Mouse (Mus musculus): ENCODE measurements at regions not wholly inside any gene's neighbourhood (a gene's known extent, or its start where the extent isn't known, plus 50 kb on each side); places are given as distances from the start of the nearest gene placed in this dataset.

GRCm38 (mm10) chr12:25924526-25924925 is 490.5 kb downstream of the Rnf144a start:
- Histone ChIP-seq H3K36me3 (ENCODE audit: control insufficient read depth, insufficient read depth) (no peaks in the 10 kb centered on the region), H3K27ac (ENCODE audit: low read length) (no peak overlapping the region), H3K4me2 (ENCODE audit: low read depth, low read length) (no peak overlapping the region), H3K4me1 (ENCODE audit: control insufficient read depth, low read depth, low read length) (no peaks in the 10 kb centered on the region), H3K9me3 (replicated peaks; ENCODE audit: control insufficient read depth, low read length) (no peaks in the 10 kb centered on the region), H3K4me3 (ENCODE audit: low read depth, low read length) (no peak overlapping the region), H3K27me3 (ENCODE audit: control insufficient read depth, insufficient read depth, low read depth, low read length) (no peaks in the 10 kb centered on the region), H3K9ac (ENCODE audit: low read depth, low read length) (no peak overlapping the region)
- ATAC-seq (ENCODE audit: low read depth): no peak
- WGBS (ENCODE audit: insufficient replicate concordance): 69% methylated on average over 9 of the region's 9 CpGs

- WGBS (ENCODE audit: insufficient replicate concordance): 72% methylated on average over 1 of the region's 1 CpGs
- no peak overlapping the region for H3K4me3 ChIP-seq (ENCODE audit: low read depth, low read length)
- no peaks in the 10 kb centered on the region for H3K9me3 ChIP-seq (replicated peaks; ENCODE audit: control insufficient read depth, low read length)
- H3K4me1 ChIP-seq (ENCODE audit: control insufficient read depth, low read depth, low read length): no peaks in the 10 kb centered on the region
- no peaks in the 10 kb centered on the region for H3K36me3 ChIP-seq (ENCODE audit: control insufficient read depth, insufficient read depth)
- no peak overlapping the region for H3K9ac ChIP-seq (ENCODE audit: low read depth, low read length)
- no peak overlapping the region for H3K4me2 ChIP-seq (ENCODE audit: low read depth, low read length)
- no peaks in the 10 kb centered on the region for H3K27me3 ChIP-seq (ENCODE audit: control insufficient read depth, insufficient read depth, low read depth, low read length)
- H3K27ac ChIP-seq (ENCODE audit: low read length): no peak overlapping the region
- ATAC-seq (ENCODE audit: low read depth): no peak
Observed at GRCm38 (mm10) chr12:25923772-25924171, 491.3 kb downstream of the Rnf144a start.

DNA sequence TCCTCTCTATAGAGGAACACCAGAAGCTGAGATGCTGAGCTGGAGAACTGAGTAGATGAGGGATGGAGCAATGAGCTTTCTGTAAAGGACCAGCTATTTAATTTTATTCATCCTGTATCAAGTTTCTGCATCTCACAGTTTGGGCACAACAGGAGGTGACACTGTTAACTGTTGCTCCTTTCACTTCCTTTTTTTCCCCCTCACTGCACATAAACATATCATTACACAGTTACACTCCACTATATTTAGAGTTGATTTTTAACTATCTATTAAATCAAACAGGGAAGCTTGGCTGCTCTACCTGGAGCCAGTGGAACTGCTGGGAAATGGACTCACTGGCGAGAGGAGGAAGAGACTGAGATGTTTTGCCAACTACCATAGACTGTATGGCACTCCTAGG is 509.4 kb downstream of the Rnf144a start:
- H3K4me1 ChIP-seq (ENCODE audit: control insufficient read depth, low read depth, low read length): no peaks in the 10 kb centered on the region
- no peak overlapping the region for H3K27ac ChIP-seq (ENCODE audit: low read length)
- no peak overlapping the region for H3K9ac ChIP-seq (ENCODE audit: low read depth, low read length)
- no peak overlapping the region for H3K4me3 ChIP-seq (ENCODE audit: low read depth, low read length)
- ATAC-seq (ENCODE audit: low read depth): no peak
- 53% methylated on average over 1 of the region's 1 CpGs for WGBS (ENCODE audit: insufficient replicate concordance)
- no peaks in the 10 kb centered on the region for H3K9me3 ChIP-seq (replicated peaks; ENCODE audit: control insufficient read depth, low read length)
- H3K4me2 ChIP-seq (ENCODE audit: low read depth, low read length): no peak overlapping the region
- H3K36me3 ChIP-seq (ENCODE audit: control insufficient read depth, insufficient read depth): no peaks in the 10 kb centered on the region
- H3K27me3 ChIP-seq (ENCODE audit: control insufficient read depth, insufficient read depth, low read depth, low read length): no peaks in the 10 kb centered on the region

DNA sequence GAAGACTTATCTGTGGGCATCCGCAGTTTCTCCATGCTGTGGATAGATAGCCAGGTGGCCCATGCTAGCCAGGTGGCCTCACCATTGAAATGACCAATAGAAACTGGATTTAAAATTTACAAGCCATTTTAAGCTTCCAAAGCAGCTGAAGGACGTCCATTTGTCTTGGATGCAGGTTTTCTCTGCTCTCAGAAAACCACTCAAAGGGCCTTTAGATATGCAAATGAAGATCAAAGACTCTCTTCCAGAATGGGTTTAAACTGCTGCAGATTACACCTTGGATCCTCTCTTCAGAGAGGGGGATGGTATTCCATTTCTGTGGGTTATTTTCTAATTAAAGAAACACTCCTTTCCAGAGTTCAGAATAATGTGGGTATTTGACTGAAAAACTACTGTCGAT is 518.5 kb downstream of the Rnf144a start:
- no peak overlapping the region for H3K27ac ChIP-seq (ENCODE audit: low read length)
- no peaks in the 10 kb centered on the region for H3K4me1 ChIP-seq (ENCODE audit: control insufficient read depth, low read depth, low read length)
- no peak overlapping the region for H3K9ac ChIP-seq (ENCODE audit: low read depth, low read length)
- no peaks in the 10 kb centered on the region for H3K27me3 ChIP-seq (ENCODE audit: control insufficient read depth, insufficient read depth, low read depth, low read length)
- H3K36me3 ChIP-seq (ENCODE audit: control insufficient read depth, insufficient read depth): no peaks in the 10 kb centered on the region
- H3K4me3 ChIP-seq (ENCODE audit: low read depth, low read length): no peak overlapping the region
- 42% methylated on average over 3 of the region's 3 CpGs for WGBS (ENCODE audit: insufficient replicate concordance)
- H3K4me2 ChIP-seq (ENCODE audit: low read depth, low read length): no peak overlapping the region
- ATAC-seq (ENCODE audit: low read depth): no peak
- no peaks in the 10 kb centered on the region for H3K9me3 ChIP-seq (replicated peaks; ENCODE audit: control insufficient read depth, low read length)

GRCm38 (mm10) chr12:25895691-25896090 is 519.4 kb downstream of the Rnf144a start:
- H3K4me3 ChIP-seq (ENCODE audit: low read depth, low read length): no peak overlapping the region
- no peak overlapping the region for H3K4me2 ChIP-seq (ENCODE audit: low read depth, low read length)
- H3K4me1 ChIP-seq (ENCODE audit: control insufficient read depth, low read depth, low read length): no peaks in the 10 kb centered on the region
- H3K27ac ChIP-seq (ENCODE audit: low read length): no peak overlapping the region
- no peaks in the 10 kb centered on the region for H3K27me3 ChIP-seq (ENCODE audit: control insufficient read depth, insufficient read depth, low read depth, low read length)
- ATAC-seq (ENCODE audit: low read depth): no peak
- H3K9me3 ChIP-seq (replicated peaks; ENCODE audit: control insufficient read depth, low read length): no peaks in the 10 kb centered on the region
- H3K36me3 ChIP-seq (ENCODE audit: control insufficient read depth, insufficient read depth): no peaks in the 10 kb centered on the region
- WGBS (ENCODE audit: insufficient replicate concordance): 22% methylated on average over 1 of the region's 1 CpGs
- no peak overlapping the region for H3K9ac ChIP-seq (ENCODE audit: low read depth, low read length)

DNA sequence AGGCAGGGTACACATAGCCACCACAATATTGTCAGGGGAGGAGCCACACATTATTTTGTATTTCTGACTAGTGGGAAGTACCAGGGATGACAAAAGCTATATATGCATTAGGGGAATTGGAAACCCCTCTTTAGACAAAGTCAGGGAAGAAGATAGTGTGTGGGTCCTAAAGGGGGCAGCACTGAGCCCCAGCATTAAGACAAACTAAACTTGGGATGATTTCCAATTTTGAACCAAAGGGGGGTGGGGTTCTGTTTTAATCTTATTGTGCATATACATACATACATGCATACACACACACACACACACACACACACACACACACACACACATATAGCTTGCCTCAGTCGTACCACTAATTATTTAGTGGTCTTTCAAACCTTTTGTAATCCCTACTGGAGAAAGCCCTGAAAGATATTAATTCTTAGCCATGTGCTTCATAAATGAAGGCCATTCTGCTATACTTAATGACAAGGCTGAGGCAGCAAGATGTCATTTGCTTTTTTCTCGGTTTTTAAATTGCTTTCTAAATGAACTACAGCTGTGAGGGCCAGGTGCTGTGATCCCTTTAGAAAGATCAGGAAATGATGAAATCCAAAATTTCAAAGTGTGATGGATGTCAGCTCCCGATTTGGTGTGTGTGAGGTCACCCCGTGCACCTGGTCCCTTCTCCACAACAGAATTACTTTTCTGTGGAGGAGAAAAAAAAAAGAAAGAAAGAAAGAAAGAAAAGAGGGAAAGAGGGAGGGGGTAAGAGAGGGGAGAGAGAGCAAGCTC is 523.5 kb downstream of the Rnf144a start:
- H3K4me1 ChIP-seq (ENCODE audit: control insufficient read depth, low read depth, low read length): no peaks in the 10 kb centered on the region
- 52% methylated on average over 4 of the region's 4 CpGs for WGBS (ENCODE audit: insufficient replicate concordance)
- no peak for ATAC-seq (ENCODE audit: low read depth)
- H3K9ac ChIP-seq (ENCODE audit: low read depth, low read length): no peak overlapping the region
- H3K4me2 ChIP-seq (ENCODE audit: low read depth, low read length): no peak overlapping the region
- no peak overlapping the region for H3K27ac ChIP-seq (ENCODE audit: low read length)
- no peaks in the 10 kb centered on the region for H3K36me3 ChIP-seq (ENCODE audit: control insufficient read depth, insufficient read depth)
- H3K9me3 ChIP-seq (replicated peaks; ENCODE audit: control insufficient read depth, low read length): no peaks in the 10 kb centered on the region
- no peaks in the 10 kb centered on the region for H3K27me3 ChIP-seq (ENCODE audit: control insufficient read depth, insufficient read depth, low read depth, low read length)
- H3K4me3 ChIP-seq (ENCODE audit: low read depth, low read length): no peak overlapping the region

DNA sequence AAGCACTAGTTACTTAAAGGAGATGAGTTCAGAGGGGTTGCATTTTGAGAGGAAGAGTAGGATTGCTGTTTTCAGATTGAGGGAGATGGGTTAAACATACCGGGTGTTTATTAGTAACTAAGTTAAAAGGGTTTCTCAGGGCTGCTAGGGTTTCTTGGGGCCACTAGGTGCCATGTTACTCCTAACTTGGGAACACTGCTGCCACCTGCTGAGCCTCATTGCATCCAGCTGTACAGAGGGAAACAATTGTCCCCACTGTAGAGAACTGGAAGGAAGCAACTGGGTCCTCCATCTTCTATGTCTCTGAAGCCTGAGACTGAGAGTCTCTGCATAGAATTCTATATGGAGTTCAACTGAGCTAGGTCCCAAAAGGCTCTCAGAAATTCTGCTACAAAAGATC is 524.3 kb downstream of the Rnf144a start:
- Histone ChIP-seq H3K9me3 (replicated peaks; ENCODE audit: control insufficient read depth, low read length) (no peaks in the 10 kb centered on the region), H3K9ac (ENCODE audit: low read depth, low read length) (no peak overlapping the region), H3K36me3 (ENCODE audit: control insufficient read depth, insufficient read depth) (no peaks in the 10 kb centered on the region), H3K4me1 (ENCODE audit: control insufficient read depth, low read depth, low read length) (no peaks in the 10 kb centered on the region), H3K27me3 (ENCODE audit: control insufficient read depth, insufficient read depth, low read depth, low read length) (no peaks in the 10 kb centered on the region), H3K27ac (ENCODE audit: low read length) (no peak overlapping the region), H3K4me2 (ENCODE audit: low read depth, low read length) (no peak overlapping the region), H3K4me3 (ENCODE audit: low read depth, low read length) (no peak overlapping the region)
- 54% methylated on average over 1 of the region's 1 CpGs for WGBS (ENCODE audit: insufficient replicate concordance)
- no peak for ATAC-seq (ENCODE audit: low read depth)

GRCm38 (mm10) chr12:25883771-25884171 is 531.3 kb downstream of the Rnf144a start:
- Histone ChIP-seq H3K36me3 (ENCODE audit: control insufficient read depth, insufficient read depth) (no peaks in the 10 kb centered on the region), H3K4me2 (ENCODE audit: low read depth, low read length) (no peak overlapping the region), H3K9me3 (replicated peaks; ENCODE audit: control insufficient read depth, low read length) (no peaks in the 10 kb centered on the region), H3K4me1 (ENCODE audit: control insufficient read depth, low read depth, low read length) (no peaks in the 10 kb centered on the region), H3K4me3 (ENCODE audit: low read depth, low read length) (no peak overlapping the region), H3K27ac (ENCODE audit: low read length) (no peak overlapping the region), H3K27me3 (ENCODE audit: control insufficient read depth, insufficient read depth, low read depth, low read length) (no peaks in the 10 kb centered on the region), H3K9ac (ENCODE audit: low read depth, low read length) (no peak overlapping the region)
- no peak for ATAC-seq (ENCODE audit: low read depth)
- 45% methylated on average over 5 of the region's 5 CpGs for WGBS (ENCODE audit: insufficient replicate concordance)

- H3K27ac ChIP-seq (ENCODE audit: low read length): no peak overlapping the region
- no peak overlapping the region for H3K9ac ChIP-seq (ENCODE audit: low read depth, low read length)
- H3K4me1 ChIP-seq (ENCODE audit: control insufficient read depth, low read depth, low read length): no peaks in the 10 kb centered on the region
- no peaks in the 10 kb centered on the region for H3K9me3 ChIP-seq (replicated peaks; ENCODE audit: control insufficient read depth, low read length)
- H3K27me3 ChIP-seq (ENCODE audit: control insufficient read depth, insufficient read depth, low read depth, low read length): no peaks in the 10 kb centered on the region
- 47% methylated on average over 4 of the region's 4 CpGs for WGBS (ENCODE audit: insufficient replicate concordance)
- no peak overlapping the region for H3K4me3 ChIP-seq (ENCODE audit: low read depth, low read length)
- no peak overlapping the region for H3K4me2 ChIP-seq (ENCODE audit: low read depth, low read length)
- no peaks in the 10 kb centered on the region for H3K36me3 ChIP-seq (ENCODE audit: control insufficient read depth, insufficient read depth)
- ATAC-seq (ENCODE audit: low read depth): no peak
Observed at GRCm38 (mm10) chr12:25871816-25872215, 543.2 kb downstream of the Rnf144a start.
